Mouse (Mus musculus): ENCODE measurements around the gene Timm8a1. TPM values are rescaled to one million over a fixed set of nuclear protein-coding genes. Genes with fewer than 3 reads are reported as not detected.

Timm8a1 gene
- 63.8 and 65.0 TPM in 2 replicates for polyA plus RNA-seq (2016; fragmentation: Nextera tagmentation; extraction: Ambion mirVana)

- Histone ChIP-seq H3K4me3 (peak within 1 kb of the TSS; percentile 50), H3K9ac (peak within 1 kb of the TSS; percentile 57), H3K36me3 (no peaks in the 10 kb centered on the region), H3K27me3 (no peaks in the 10 kb centered on the region), H3K9me3 (no peaks in the 10 kb centered on the region), H3K27ac (peak within 1 kb of the TSS; percentile 83), H3K4me2 (replicated peaks) (peak within 1 kb of the TSS; percentile 50), H3K4me1 (no peaks in the 10 kb centered on the region)
- peak; percentile 78; the same call in 1 of the 2 replicates for ATAC-seq (ENCODE audit: insufficient number of reproducible peaks, insufficient read depth, low FRiP score, low TSS enrichment)
- 25% methylated on average over 45 of the region's 61 CpGs for WGBS
These were observed at the start of gene Timm8a1 for GRCm38 (mm10) chrX:134541145-134541954. TSS of gene Timm8a1 (minus strand) at chrX:134541865.

GRCm38 (mm10) chrX:134589836-134590235, 48.2 kb upstream of the Timm8a1 start:
- Histone ChIP-seq H3K9ac (no peak overlapping the region), H3K27ac (no peak overlapping the region), H3K9me3 (no peaks in the 10 kb centered on the region), H3K27me3 (no peaks in the 10 kb centered on the region), H3K4me2 (replicated peaks) (no peak overlapping the region), H3K4me1 (no peaks in the 10 kb centered on the region), H3K36me3 (peaks cover 9% of the 10 kb centered on the region; the same call in 1 of the 2 replicates), H3K4me3 (no peak overlapping the region)
- 49% methylated on average over 5 of the region's 5 CpGs for WGBS
- no peak for ATAC-seq (ENCODE audit: insufficient number of reproducible peaks, insufficient read depth, low FRiP score, low TSS enrichment)

GRCm38 (mm10) chrX:134588997-134589396, 47.3 kb upstream of the Timm8a1 start:
- no peak overlapping the region for H3K27ac ChIP-seq
- H3K4me1 ChIP-seq, result no peaks in the 10 kb centered on the region
- H3K9me3 ChIP-seq, result no peaks in the 10 kb centered on the region
- H3K27me3 ChIP-seq, result no peaks in the 10 kb centered on the region
- no peak for ATAC-seq (ENCODE audit: insufficient number of reproducible peaks, insufficient read depth, low FRiP score, low TSS enrichment)
- no peak overlapping the region for H3K9ac ChIP-seq
- no peak overlapping the region for H3K4me3 ChIP-seq
- H3K36me3 ChIP-seq, result peaks cover 9% of the 10 kb centered on the region; the same call in 1 of the 2 replicates
- H3K4me2 ChIP-seq (replicated peaks), result no peak overlapping the region
- WGBS, result 79% methylated on average over 3 of the region's 3 CpGs

- H3K4me1 ChIP-seq, result no peaks in the 10 kb centered on the region
- no peak overlapping the region for H3K9ac ChIP-seq
- no peaks in the 10 kb centered on the region for H3K27me3 ChIP-seq
- WGBS, result 78% methylated on average over 4 of the region's 4 CpGs
- H3K36me3 ChIP-seq, result peaks cover 9% of the 10 kb centered on the region; the same call in 1 of the 2 replicates
- H3K4me3 ChIP-seq, result no peak overlapping the region
- no peak overlapping the region for H3K4me2 ChIP-seq (replicated peaks)
- no peak for ATAC-seq (ENCODE audit: insufficient number of reproducible peaks, insufficient read depth, low FRiP score, low TSS enrichment)
- no peaks in the 10 kb centered on the region for H3K9me3 ChIP-seq
- H3K27ac ChIP-seq, result no peak overlapping the region
These were observed 46.6 kb upstream of the Timm8a1 start for GRCm38 (mm10) chrX:134588261-134588660.

- peak overlapping the region; percentile 51 for H3K4me3 ChIP-seq
- ATAC-seq (ENCODE audit: insufficient number of reproducible peaks, insufficient read depth, low FRiP score, low TSS enrichment), result no peak
- H3K9me3 ChIP-seq, result no peaks in the 10 kb centered on the region
- H3K9ac ChIP-seq, result peak overlapping the region; percentile 74
- H3K27ac ChIP-seq, result no peak overlapping the region
- peak overlapping the region; percentile 53 for H3K4me2 ChIP-seq (replicated peaks)
- WGBS, result 30% methylated on average over 8 of the region's 8 CpGs
- peaks cover 9% of the 10 kb centered on the region; the same call in 1 of the 2 replicates for H3K36me3 ChIP-seq
- H3K4me1 ChIP-seq, result no peaks in the 10 kb centered on the region
- no peaks in the 10 kb centered on the region for H3K27me3 ChIP-seq
These were observed 44.8 kb upstream of the Timm8a1 start for GRCm38 (mm10) chrX:134586447-134586846.

GRCm38 (mm10) chrX:134585103-134586002, 43.7 kb upstream of the Timm8a1 start, which contains the start of gene Rpl36a:
TSS of gene Rpl36a (plus strand) at chrX:134585654.
- Histone ChIP-seq H3K27me3 (no peaks in the 10 kb centered on the region), H3K27ac (peak within 1 kb of the TSS; percentile 90), H3K4me2 (replicated peaks) (peak within 1 kb of the TSS; percentile 53), H3K4me1 (no peaks in the 10 kb centered on the region), H3K36me3 (peaks cover 6% of the 10 kb centered on the region; the same call in 1 of the 2 replicates), H3K9ac (peak within 1 kb of the TSS; percentile 74), H3K4me3 (peak within 1 kb of the TSS; percentile 51), H3K9me3 (no peaks in the 10 kb centered on the region)
- WGBS, result 23% methylated on average over 45 of the region's 45 CpGs
- peak; percentile 97 for ATAC-seq (ENCODE audit: insufficient number of reproducible peaks, insufficient read depth, low FRiP score, low TSS enrichment)

GRCm38 (mm10) chrX:134582888-134583669, 41.4 kb upstream of the Timm8a1 start, which contains the start of gene Btk:
TSS of gene Btk (minus strand) at chrX:134583570.
- 84% methylated on average over 11 of the region's 11 CpGs for WGBS
- Histone ChIP-seq H3K4me3 (no peak within 1 kb of the TSS), H3K9ac (no peak within 1 kb of the TSS), H3K27ac (no peak within 1 kb of the TSS), H3K27me3 (no peaks in the 10 kb centered on the region), H3K9me3 (no peaks in the 10 kb centered on the region), H3K36me3 (no peaks in the 10 kb centered on the region), H3K4me2 (replicated peaks) (no peak within 1 kb of the TSS), H3K4me1 (no peaks in the 10 kb centered on the region)
- ATAC-seq (ENCODE audit: insufficient number of reproducible peaks, insufficient read depth, low FRiP score, low TSS enrichment), result no peak

GRCm38 (mm10) chrX:134582270-134582669, 40.6 kb upstream of the Timm8a1 start:
- ATAC-seq (ENCODE audit: insufficient number of reproducible peaks, insufficient read depth, low FRiP score, low TSS enrichment), result no peak
- WGBS, result 81% methylated on average over 6 of the region's 11 CpGs

GRCm38 (mm10) chrX:134580528-134581305, 39.1 kb upstream of the Timm8a1 start:
- H3K4me3 ChIP-seq, result no peak overlapping the region
- H3K4me2 ChIP-seq (replicated peaks), result no peak overlapping the region
- no peak overlapping the region for H3K27ac ChIP-seq
- H3K27me3 ChIP-seq, result no peaks in the 10 kb centered on the region
- no peak for ATAC-seq (ENCODE audit: insufficient number of reproducible peaks, insufficient read depth, low FRiP score, low TSS enrichment)
- H3K9ac ChIP-seq, result no peak overlapping the region
- 83% methylated on average over 14 of the region's 14 CpGs for WGBS
- H3K4me1 ChIP-seq, result no peaks in the 10 kb centered on the region
- H3K36me3 ChIP-seq, result no peaks in the 10 kb centered on the region
- H3K9me3 ChIP-seq, result no peaks in the 10 kb centered on the region

More at GRCm38 (mm10) chrX:134582270-134582669, 40.6 kb upstream of the Timm8a1 start:
- no peaks in the 10 kb centered on the region for H3K9me3 ChIP-seq
- no peaks in the 10 kb centered on the region for H3K4me1 ChIP-seq
- H3K4me2 ChIP-seq (replicated peaks), result no peak overlapping the region
- no peaks in the 10 kb centered on the region for H3K36me3 ChIP-seq
- no peak overlapping the region for H3K27ac ChIP-seq
- no peaks in the 10 kb centered on the region for H3K27me3 ChIP-seq
- no peak overlapping the region for H3K4me3 ChIP-seq
- H3K9ac ChIP-seq, result no peak overlapping the region

GRCm38 (mm10) chrX:134577896-134578295, 36.2 kb upstream of the Timm8a1 start:
- H3K4me2 ChIP-seq (replicated peaks), result no peak overlapping the region
- H3K27me3 ChIP-seq, result no peaks in the 10 kb centered on the region
- H3K9ac ChIP-seq, result no peak overlapping the region
- no peak for ATAC-seq (ENCODE audit: insufficient number of reproducible peaks, insufficient read depth, low FRiP score, low TSS enrichment)
- no peak overlapping the region for H3K4me3 ChIP-seq
- WGBS, result 81% methylated on average over 4 of the region's 4 CpGs
- no peak overlapping the region for H3K27ac ChIP-seq
- no peaks in the 10 kb centered on the region for H3K4me1 ChIP-seq
- H3K9me3 ChIP-seq, result no peaks in the 10 kb centered on the region
- H3K36me3 ChIP-seq, result no peaks in the 10 kb centered on the region
